Mouse (Mus musculus) urinary bladder, postnatal 4 days (tissue): Measurements from ENCODE around the gene Mybpc2.
A peak's percentile ranks its signal among the peaks of the same experiment; 100 is the strongest.

Source experiments
- DNase-seq, 2 experiments: peaks; one replicate each; pipeline ENCODE4 v3.0.0; 2021 to 2022; ENCODE audit warnings: low spot score in 2 of 2

Gene Mybpc2

GRCm38 (mm10) chr7:44485572-44486195 lies 38.8 kb downstream of the Mybpc2 start:
- DNase-seq, result peak; percentile 9 to 36

GRCm38 (mm10) chr7:44484841-44485571 lies 39.5 kb downstream of the Mybpc2 start:
- peak; percentile 35 to 80 for DNase-seq

- DNase-seq, result no peak
These were observed 40.3 kb downstream of the Mybpc2 start for GRCm38 (mm10) chr7:44484109-44484508.

DNA sequence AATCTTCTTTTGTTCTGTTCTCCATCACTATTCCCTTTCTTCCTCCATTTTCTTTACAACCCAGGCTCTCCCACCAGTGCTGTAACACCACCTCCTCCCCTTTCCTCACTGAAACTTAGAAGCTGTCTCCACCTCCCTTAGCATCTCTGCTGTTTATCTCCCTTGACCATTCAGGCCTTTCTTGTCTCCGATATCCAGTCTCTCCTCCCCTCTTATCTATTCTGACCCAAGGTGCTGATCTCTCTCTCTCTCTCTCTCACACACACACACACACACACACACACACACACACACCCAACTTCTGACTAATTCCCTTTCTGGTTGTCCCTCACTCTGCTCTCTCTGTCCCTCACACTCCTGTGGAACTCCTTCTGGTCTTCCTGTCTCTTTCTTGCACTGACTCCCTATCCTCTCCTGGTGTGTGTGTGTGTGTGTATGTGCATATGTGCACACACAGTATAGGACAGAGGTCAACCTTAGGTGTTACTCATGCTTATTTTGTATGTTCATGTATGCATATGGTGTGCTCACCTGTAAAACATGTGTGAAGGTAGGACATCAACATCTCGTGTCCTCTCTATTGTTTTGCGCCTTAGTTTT lies 41.5 kb downstream of the Mybpc2 start:
- no peak for DNase-seq

GRCm38 (mm10) chr7:44475046-44475614 lies 49.3 kb downstream of the Mybpc2 start:
- peak in 1 of 2 experiments; percentile 44 for DNase-seq

DNA sequence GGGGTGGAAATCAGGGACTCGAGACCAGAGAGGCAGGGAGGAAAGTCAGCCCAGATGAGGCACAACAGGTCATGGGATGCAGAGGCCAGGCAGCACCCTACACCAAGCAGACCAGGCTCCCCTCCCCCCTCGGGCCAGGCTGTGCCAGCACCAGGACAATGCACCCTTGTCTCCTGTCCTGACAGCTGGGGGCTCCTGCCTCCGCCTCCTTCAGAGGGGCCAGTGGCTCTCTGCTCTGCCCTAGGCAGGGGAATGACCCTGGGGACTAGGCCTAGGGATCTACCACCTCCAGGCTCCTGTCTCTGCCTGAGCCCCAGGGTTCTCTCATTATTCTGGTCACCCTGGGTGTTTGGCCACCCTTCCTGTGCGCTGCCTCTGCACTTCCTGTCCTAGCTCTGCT lies 50.0 kb downstream of the Mybpc2 start:
- DNase-seq, result no peak

DNA sequence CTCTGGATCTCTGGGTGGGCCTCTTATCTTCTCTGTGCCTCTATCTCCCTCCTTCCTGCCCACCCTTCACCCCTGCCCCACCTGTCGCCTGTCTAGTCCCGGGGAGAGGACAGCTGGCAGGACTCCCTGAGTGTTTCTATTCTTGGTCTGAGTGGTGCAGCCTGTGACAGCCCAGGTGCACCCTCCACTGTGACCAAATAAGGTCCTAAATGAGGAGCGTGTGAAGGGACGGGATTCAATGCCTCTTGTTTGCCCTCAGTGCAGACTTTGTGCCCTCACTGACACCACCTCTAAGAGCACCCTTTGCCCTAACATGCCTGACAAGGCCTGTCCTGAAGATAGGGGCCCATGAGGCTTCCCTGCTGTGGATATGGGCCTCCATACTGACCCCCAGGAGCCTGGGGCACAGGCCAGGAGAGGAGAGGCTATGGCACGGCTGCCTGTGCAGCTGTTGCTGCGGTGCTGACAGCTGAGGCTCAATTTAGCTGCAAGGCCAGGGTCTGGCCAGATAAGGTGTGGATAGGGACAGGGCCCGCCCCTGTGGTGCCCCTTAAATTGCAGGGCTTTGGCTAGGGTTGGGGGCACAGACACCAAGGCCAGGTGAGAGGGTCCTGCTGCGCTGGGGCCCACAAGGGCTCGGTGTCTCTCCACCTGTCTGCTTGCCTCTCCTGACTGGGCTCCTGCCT lies 51.4 kb downstream of the Mybpc2 start:
- no peak for DNase-seq

DNA sequence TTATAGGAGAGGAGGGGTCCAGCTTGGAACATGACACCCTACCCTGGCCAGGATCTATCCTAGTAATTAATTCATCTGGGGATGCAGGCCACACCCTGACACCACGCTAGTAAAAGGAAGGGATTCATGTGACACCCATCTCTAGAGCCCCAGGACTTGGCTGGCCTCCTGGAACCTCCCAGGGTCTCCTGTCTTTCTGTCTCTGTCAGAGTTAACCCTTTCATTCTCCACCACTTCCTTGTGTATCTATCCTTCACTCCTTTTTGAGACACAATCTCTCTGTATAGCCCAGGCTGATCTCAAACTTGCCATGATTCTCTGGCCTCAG lies 51.9 kb downstream of the Mybpc2 start:
- no peak for DNase-seq

DNA sequence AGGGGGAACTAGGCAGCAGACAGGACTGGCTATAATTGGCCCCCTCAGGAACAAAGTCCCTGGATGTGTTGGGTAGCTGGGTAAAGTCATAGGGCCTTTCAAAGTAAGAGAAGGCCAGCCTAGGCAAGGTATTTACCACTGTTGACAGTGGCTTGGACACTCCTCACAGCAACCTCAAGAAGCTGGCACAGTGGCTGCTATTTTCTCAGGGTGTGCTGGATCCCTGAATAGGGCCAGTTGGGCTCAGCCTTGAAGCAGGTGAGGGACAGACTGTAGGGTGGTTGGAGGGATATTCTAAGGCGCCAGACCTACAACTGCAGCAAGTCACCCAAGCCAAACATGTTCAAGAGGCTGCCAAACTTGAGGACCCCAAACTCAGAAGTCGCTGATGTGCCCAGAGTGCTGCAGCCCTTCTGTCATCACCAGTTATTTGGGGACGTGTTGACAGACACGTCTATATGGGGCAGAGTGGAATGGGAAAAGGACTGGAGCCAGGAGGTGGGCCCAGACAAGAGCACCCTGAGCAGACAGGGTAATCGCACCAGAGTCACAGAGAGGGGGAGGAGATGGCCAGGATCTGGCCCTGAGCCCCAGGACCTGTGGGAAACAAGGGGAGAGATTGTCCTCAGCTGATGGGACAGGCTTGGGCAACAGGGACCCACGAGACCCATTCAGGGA lies 52.4 kb downstream of the Mybpc2 start:
- peak in 1 of 2 experiments; percentile 36 for DNase-seq

DNA sequence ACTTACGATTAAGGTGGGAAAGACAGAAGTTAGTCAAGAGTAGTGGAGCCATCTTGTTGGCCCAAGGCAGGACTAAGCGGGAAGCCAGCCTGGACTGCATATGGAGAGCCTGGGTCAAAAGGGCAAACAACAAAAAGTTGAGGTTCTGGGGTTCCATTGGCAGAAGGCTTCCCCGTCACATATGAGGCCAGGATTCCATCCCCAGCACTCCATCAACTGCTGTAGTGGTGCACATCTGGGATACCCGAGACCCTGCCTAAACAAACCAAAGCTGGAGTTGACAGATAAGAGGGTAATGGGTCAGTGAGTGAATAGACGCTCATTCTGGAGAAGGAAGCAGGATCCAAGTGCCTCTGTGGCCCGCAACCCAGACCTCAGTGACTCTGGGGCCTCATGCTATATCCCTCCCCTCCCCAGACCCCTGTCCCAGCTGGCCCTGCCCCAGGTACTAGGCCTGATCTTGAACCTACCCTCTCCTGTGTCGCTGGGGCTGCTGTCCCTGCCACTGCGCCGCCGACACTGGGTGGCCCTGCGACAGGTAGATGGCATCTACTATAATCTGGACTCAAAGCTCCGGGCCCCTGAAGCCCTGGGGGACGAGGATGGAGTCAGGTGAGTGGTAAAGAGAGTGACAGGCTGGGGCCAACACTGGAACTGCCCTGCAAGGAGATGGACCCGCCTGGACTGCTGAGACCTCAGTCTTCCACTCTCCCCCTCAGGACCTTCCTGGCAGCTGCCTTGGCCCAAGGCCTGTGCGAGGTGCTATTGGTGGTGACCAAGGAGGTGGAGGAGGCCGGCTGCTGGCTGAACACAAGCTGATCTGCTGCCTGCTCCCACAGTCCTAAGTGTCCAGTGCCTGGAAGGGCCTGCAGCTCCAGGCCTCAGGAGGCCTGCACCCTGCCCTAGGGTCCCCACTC lies 53.5 kb downstream of the Mybpc2 start:
- DNase-seq, result no peak

DNA sequence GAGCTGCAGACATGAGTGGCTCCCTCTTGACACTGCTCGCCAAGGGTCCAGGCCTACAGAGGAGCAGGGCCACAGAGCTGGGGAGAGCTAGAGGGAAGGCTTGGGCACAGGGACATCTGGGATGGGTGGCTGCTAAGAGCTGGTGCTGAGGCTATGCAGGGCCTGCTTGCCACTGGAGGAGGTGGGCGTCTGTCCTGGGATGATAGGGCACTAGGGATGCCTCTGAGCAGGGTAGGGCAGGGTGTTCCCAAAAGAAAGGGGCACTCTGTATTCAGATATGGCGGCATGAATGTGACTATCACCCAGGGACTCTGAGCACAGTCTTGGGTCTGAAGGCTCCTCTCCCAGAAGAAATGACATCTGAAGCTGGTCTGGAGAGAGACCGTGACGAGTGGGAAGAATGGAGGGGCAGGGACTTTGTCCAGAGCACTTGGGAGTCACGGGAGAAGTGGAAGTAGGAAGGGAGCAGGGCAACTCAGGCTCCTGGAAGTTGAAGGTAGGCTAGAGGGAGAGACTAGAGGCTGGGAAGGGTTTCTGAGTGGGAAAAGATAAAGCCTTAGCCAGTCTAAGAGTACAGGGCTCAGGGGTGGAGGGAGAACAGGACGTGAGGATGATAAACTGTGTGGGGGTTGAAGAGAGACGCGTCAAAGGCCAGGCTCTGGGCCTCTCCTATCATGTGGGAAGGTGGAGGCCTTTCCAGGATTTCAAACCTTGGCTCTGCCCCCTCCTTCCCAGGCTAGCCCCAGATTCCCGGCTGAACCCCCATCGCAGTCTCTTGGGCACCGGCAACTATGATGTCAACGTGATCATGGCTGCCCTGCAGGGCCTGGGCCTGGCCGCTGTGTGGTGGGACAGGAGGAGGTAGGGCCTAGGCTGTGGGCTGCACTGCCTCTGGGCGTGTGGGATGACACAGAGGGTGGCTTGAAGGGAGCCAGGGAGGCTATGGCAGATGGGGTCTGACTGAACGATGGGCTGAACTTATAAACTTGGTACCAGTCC lies 54.5 kb downstream of the Mybpc2 start:
- DNase-seq, result peak in 1 of 2 experiments; percentile 55

GRCm38 (mm10) chr7:44468644-44469285 lies 55.7 kb downstream of the Mybpc2 start:
- DNase-seq, result no peak

- peak; percentile 90 to 91 for DNase-seq
These were observed 56.5 kb downstream of the Mybpc2 start, which contains the start of gene Josd2 for GRCm38 (mm10) chr7:44467811-44468411. Gene Josd2, plus strand, starts transcription at chr7:44467980.

GRCm38 (mm10) chr7:44466888-44467311 lies 57.6 kb downstream of the Mybpc2 start:
- no peak for DNase-seq

DNA sequence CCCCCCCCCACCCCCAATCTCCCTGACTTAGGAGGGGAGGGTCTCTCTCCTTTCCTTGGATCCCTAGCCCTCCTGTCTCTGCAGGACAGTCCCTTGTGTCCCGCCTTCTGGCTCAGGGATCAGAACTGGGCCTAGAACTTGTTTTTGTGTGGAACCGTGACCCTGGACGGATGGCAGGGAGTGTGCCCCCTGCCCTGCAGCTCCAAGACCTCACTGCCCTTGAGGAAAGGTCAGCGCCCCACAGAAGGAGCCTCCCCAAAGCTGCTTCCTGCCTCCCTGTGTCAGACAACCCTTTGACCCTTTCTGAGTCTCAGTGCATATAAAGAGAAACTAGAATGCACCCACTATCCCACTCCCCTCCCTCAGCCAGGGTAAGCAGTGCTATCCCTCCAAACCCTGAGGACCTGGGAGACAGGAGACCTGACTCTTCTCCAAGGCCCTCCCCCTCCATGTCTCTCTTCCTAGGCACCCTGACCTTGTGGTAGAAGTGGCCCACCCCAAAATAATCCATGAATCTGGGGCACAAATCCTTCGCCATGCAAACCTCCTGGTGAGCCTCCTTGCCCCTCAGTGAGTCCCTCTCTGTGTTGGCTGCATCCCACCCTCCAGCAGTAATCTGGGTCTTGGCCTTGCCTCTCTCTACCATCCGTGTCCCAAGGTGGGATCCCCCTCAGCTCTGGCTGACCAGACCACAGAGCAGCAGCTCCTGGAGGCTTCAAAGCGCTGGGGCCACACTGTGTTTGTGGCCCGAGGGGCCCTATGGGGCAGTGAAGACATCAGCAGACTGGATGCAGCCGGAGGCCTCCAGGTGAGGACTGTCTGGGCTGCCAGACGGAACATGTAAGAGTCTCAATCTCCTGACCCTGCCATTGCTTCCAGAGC lies 58.2 kb downstream of the Mybpc2 start:
- no peak for DNase-seq

GRCm38 (mm10) chr7:44465111-44465510 lies 59.3 kb downstream of the Mybpc2 start, which contains the start of gene Aspdh:
Gene Aspdh, plus strand, starts transcription at chr7:44465391.
- DNase-seq, result no peak

- no peak for DNase-seq
These were observed 59.9 kb downstream of the Mybpc2 start for GRCm38 (mm10) chr7:44464511-44464910.
